Mouse (Mus musculus): Measurements from ENCODE around the gene Mylk. TPM values are rescaled to one million over a fixed set of nuclear protein-coding genes. Genes with fewer than 3 reads are reported as not detected.
A peak's percentile ranks its signal among the peaks of the same experiment; 100 is the strongest.

Gene Mylk
- polyA plus RNA-seq, 1 experiment from 2014 or later: 3.9 TPM

- peaks cover 16% of the 10 kb centered on the region for H3K27me3 ChIP-seq (ENCODE audit: low read depth, poor library complexity, severe bottlenecking)
- 78% methylated on average over 4 of the region's 4 CpGs for WGBS
- no peak overlapping the region for H3K4me3 ChIP-seq
- H3K4me1 ChIP-seq: peaks cover 42% of the 10 kb centered on the region
- peak overlapping the region; percentile 62; the same call in 1 of the 2 replicates for H3K27ac ChIP-seq
- H3K36me3 ChIP-seq: no peaks in the 10 kb centered on the region
- DNase-seq (ENCODE audit: low spot score): peak; percentile 53
- no peaks in the 10 kb centered on the region for H3K9me3 ChIP-seq (replicated peaks)
These were observed 4.5 kb downstream of the Mylk start for GRCm38 (mm10) chr16:34749536-34749935.

- H3K4me3 ChIP-seq: no peak overlapping the region
- peaks cover 31% of the 10 kb centered on the region for H3K4me1 ChIP-seq
- 91% methylated on average over 3 of the region's 3 CpGs for WGBS
These were observed 7.0 kb downstream of the Mylk start for GRCm38 (mm10) chr16:34752026-34752425.

DNA sequence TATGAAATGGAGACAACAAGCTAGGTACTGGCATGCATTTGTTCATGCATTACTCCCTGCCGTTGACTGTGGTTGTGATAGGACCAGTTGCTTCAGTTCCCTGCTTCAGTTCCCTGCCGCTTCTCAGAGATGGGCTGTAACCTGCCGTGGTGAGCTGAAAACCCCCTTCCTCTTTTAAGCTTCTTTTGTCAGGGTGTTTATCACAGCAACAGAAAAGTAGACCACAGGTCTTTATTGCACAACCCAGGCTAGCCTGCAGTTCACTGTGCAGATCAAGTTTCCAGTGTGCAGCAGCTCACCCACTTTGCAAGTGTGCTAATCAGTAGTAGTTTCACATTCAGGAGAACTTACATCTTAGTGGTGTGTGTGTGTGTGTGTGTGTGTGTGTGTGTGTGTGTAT is 8.0 kb downstream of the Mylk start:
- DNase-seq (ENCODE audit: low spot score): no peak
- Histone ChIP-seq H3K27me3 (ENCODE audit: low read depth, poor library complexity, severe bottlenecking) (no peaks in the 10 kb centered on the region), H3K36me3 (no peaks in the 10 kb centered on the region), H3K4me3 (no peak overlapping the region), H3K27ac (no peak overlapping the region), H3K4me1 (peaks cover 33% of the 10 kb centered on the region), H3K9me3 (replicated peaks) (no peaks in the 10 kb centered on the region)
- 92% methylated on average over 3 of the region's 3 CpGs for WGBS

More at GRCm38 (mm10) chr16:34752026-34752425, 7.0 kb downstream of the Mylk start:
- Histone ChIP-seq H3K36me3 (no peaks in the 10 kb centered on the region), H3K9me3 (replicated peaks) (no peaks in the 10 kb centered on the region), H3K27ac (no peak overlapping the region), H3K27me3 (ENCODE audit: low read depth, poor library complexity, severe bottlenecking) (peaks cover 2% of the 10 kb centered on the region)
- no peak for DNase-seq (ENCODE audit: low spot score)

DNA sequence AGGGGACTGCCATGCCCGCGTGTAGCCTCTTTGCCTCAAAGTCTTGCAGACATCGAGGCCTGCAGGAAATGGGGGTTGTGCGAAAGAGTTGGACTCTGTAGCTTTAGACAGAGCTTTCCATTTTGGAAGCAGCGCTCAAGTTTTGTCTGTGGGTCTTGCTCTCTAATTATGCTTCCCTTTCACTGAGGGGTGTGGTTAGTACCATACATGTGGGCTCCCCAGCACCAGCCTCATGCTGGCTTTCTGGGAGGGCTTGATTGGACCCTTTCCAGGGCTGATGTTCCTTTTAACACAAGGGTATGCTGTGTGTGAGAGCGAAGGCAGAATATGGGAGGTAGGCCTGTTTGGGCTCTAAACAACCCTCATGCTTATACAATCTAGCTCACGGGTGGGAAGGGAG is 12.0 kb downstream of the Mylk start:
- Histone ChIP-seq H3K27ac (no peak overlapping the region), H3K4me3 (no peak overlapping the region), H3K36me3 (no peaks in the 10 kb centered on the region), H3K9me3 (replicated peaks) (no peaks in the 10 kb centered on the region), H3K4me1 (peaks cover 9% of the 10 kb centered on the region), H3K27me3 (ENCODE audit: low read depth, poor library complexity, severe bottlenecking) (no peaks in the 10 kb centered on the region)
- WGBS: 88% methylated on average over 7 of the region's 7 CpGs
- DNase-seq (ENCODE audit: low spot score): no peak

DNA sequence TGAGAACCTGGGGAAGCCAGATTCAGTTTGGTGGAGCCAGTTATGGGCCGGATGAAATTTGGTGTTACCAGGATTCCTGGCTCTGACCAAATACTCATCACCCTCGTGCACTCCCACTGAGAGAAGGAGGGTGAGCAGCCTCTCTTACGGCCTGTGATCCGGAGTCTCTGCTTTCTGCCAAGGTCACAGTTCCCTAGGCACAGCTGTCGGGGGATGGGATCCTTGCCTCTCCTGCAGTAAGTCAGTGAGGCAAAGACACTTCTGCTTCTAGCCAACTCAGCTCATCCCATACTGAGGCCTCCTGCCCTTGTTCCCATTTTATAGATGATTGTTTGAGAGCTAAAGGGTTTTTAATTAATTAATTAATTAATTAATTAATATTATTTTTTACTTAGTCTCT is 13.2 kb downstream of the Mylk start:
- Histone ChIP-seq H3K27me3 (ENCODE audit: low read depth, poor library complexity, severe bottlenecking) (no peaks in the 10 kb centered on the region), H3K27ac (no peak overlapping the region), H3K4me3 (no peak overlapping the region), H3K36me3 (no peaks in the 10 kb centered on the region), H3K9me3 (replicated peaks) (no peaks in the 10 kb centered on the region), H3K4me1 (peaks cover 9% of the 10 kb centered on the region)
- WGBS: 62% methylated on average over 5 of the region's 5 CpGs
- DNase-seq (ENCODE audit: low spot score): no peak

DNA sequence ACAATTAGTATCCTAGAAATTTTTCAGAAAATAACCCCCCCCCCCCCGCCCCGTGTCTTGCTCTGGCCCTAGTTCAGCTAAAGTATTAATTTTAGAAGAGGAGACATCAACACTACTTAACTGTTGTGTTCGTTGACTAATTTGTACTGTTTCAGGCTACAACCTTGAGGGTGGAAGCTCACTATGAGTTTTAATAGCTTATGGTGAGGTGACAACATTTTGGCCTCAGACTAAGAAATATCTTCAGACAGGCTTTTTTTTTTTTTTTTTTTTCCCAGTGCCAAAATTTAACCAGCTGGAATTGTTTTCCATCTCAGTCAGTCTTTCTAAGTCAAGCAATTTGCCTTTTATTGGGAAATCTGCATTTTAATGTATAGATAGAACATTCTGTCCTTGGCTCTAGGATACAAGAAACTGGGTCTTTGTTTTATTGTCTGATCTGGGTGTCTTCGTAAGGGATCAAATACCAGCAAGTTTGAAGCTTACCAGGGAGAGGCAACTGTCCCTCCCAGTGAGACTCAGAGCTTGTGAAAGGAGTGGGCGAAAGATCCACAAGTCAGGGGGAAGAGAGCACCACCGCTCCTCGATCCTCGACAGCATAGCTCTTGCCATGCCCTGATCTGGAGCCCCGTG is 19.1 kb downstream of the Mylk start:
- Histone ChIP-seq H3K27me3 (ENCODE audit: low read depth, poor library complexity, severe bottlenecking) (no peaks in the 10 kb centered on the region), H3K4me1 (no peaks in the 10 kb centered on the region), H3K36me3 (no peaks in the 10 kb centered on the region), H3K9me3 (replicated peaks) (no peaks in the 10 kb centered on the region), H3K27ac (no peak overlapping the region), H3K4me3 (no peak overlapping the region)
- WGBS: 85% methylated on average over 9 of the region's 9 CpGs
- DNase-seq (ENCODE audit: low spot score): no peak

DNA sequence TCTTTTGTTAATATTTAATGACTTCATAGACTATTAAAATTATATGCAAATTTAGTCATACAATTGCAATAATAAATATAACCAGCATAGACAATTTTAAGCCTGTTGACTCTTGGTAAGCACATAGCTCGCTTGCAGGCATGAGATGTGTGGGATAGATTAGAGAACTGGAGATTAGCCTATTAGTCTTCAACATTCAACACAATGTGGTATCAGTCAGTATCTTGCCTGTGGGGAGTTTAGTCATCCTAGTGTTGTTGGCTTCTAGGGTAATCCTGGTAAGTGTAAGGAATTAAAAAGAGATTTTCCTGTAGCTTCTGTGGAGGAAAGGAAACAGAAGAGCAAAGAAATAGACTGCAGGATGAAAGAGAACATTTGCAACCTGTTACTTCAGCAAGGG is 20.7 kb downstream of the Mylk start:
- Histone ChIP-seq H3K9me3 (replicated peaks) (no peaks in the 10 kb centered on the region), H3K36me3 (no peaks in the 10 kb centered on the region), H3K27me3 (ENCODE audit: low read depth, poor library complexity, severe bottlenecking) (no peaks in the 10 kb centered on the region), H3K4me3 (no peak overlapping the region), H3K4me1 (no peaks in the 10 kb centered on the region), H3K27ac (no peak overlapping the region)
- whole genome bisulfite sequencing: 85% methylated on average over 1 of the region's 1 CpGs
- DNase-seq (ENCODE audit: low spot score): no peak

DNA sequence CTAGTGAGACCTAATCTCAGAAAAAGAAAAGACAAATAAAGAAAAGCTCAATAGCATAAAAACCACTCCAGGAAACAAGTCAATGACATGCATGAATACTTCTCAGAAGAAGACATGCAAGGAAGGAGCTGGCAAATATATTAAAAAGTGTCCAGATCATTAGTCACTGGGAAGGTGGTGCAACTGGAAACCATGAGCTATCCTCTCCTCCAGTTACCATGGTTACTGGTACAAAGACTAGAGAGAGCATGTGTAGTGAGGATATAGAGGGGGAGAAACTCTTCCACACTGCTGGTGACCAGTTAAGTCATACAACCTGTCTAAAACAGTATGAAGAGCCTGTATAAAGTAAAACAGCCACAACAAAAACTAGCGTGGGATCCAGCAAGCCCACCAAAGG is 21.2 kb downstream of the Mylk start:
- H3K4me1 ChIP-seq: no peaks in the 10 kb centered on the region
- H3K27me3 ChIP-seq (ENCODE audit: low read depth, poor library complexity, severe bottlenecking): no peaks in the 10 kb centered on the region
- 90% methylated on average over 1 of the region's 1 CpGs for WGBS

GRCm38 (mm10) chr16:34767443-34767842 is 22.4 kb downstream of the Mylk start:
- Histone ChIP-seq H3K9me3 (replicated peaks) (no peaks in the 10 kb centered on the region), H3K36me3 (no peaks in the 10 kb centered on the region), H3K4me1 (no peaks in the 10 kb centered on the region), H3K27ac (no peak overlapping the region), H3K4me3 (no peak overlapping the region), H3K27me3 (ENCODE audit: low read depth, poor library complexity, severe bottlenecking) (no peaks in the 10 kb centered on the region)
- no peak for DNase-seq (ENCODE audit: low spot score)
- 91% methylated on average over 2 of the region's 2 CpGs for WGBS

More for the DNA sequence above, 21.2 kb downstream of the Mylk start:
- H3K36me3 ChIP-seq: no peaks in the 10 kb centered on the region
- no peaks in the 10 kb centered on the region for H3K9me3 ChIP-seq (replicated peaks)
- H3K27ac ChIP-seq: no peak overlapping the region
- no peak overlapping the region for H3K4me3 ChIP-seq
- DNase-seq (ENCODE audit: low spot score): no peak

GRCm38 (mm10) chr16:34768436-34768835 is 23.4 kb downstream of the Mylk start:
- Histone ChIP-seq H3K27me3 (ENCODE audit: low read depth, poor library complexity, severe bottlenecking) (no peaks in the 10 kb centered on the region), H3K36me3 (no peaks in the 10 kb centered on the region), H3K4me1 (no peaks in the 10 kb centered on the region), H3K9me3 (replicated peaks) (no peaks in the 10 kb centered on the region), H3K27ac (no peak overlapping the region), H3K4me3 (no peak overlapping the region)
- 74% methylated on average over 4 of the region's 4 CpGs for WGBS
- DNase-seq (ENCODE audit: low spot score): no peak

GRCm38 (mm10) chr16:34770127-34770526 is 25.1 kb downstream of the Mylk start:
- no peaks in the 10 kb centered on the region for H3K4me1 ChIP-seq
- H3K27ac ChIP-seq: no peak overlapping the region
- no peak overlapping the region for H3K4me3 ChIP-seq
- no peaks in the 10 kb centered on the region for H3K36me3 ChIP-seq
- WGBS: 90% methylated on average over 4 of the region's 4 CpGs
- H3K9me3 ChIP-seq (replicated peaks): no peaks in the 10 kb centered on the region
- no peaks in the 10 kb centered on the region for H3K27me3 ChIP-seq (ENCODE audit: low read depth, poor library complexity, severe bottlenecking)
- DNase-seq (ENCODE audit: low spot score): no peak

DNA sequence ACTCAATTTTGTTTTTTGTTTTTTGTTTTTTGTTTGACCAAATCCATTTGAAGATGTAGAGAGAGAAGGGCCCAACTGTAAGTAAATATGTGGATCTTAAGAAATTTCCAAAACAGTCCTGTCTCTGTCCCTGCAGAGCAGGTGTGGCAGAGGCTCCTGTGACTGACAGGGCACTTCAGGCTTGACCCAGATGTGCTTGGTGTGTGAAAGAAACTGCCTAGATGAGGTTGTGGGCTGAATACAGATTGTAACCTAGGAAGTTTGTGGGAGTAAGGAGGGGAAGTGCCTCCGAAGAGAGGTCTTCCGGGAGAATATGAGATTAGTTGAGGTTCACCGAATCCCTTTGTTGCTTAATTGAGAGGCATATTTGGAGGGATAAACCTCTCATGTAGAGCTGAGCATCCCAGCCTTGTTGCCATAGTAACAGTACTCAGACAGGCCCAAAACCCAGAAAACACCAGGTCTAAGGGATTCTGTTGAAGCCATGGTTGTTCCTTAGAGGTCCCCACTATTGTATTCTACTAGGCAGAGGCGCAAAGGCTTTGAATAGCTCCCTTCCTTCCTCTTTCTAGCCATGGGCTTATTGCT is 27.5 kb downstream of the Mylk start:
- no peak for DNase-seq (ENCODE audit: low spot score)
- Histone ChIP-seq H3K27ac (no peak overlapping the region), H3K9me3 (replicated peaks) (no peaks in the 10 kb centered on the region), H3K4me1 (no peaks in the 10 kb centered on the region), H3K27me3 (ENCODE audit: low read depth, poor library complexity, severe bottlenecking) (no peaks in the 10 kb centered on the region), H3K4me3 (no peak overlapping the region), H3K36me3 (no peaks in the 10 kb centered on the region)
- WGBS: 92% methylated on average over 4 of the region's 4 CpGs

DNA sequence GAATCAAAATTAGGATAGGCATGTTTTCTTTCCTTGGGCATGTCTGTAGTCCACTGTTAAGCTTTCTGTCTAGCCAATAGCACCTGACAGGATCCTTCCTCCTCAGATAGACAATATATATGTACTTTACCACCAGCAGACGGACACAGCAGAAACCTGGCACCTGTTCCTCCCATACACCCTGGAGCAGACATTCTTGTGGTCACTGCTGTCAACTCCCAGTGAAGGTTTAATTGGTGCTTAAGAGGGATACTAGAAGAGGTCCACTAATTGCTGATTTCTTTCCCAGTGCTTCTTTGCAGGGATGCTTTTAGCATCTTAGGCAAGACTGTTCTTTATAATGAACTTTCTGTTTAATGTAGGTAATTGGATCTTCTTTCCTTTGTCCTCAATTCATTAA is 37.4 kb downstream of the Mylk start:
- no peaks in the 10 kb centered on the region for H3K36me3 ChIP-seq
- no peaks in the 10 kb centered on the region for H3K9me3 ChIP-seq (replicated peaks)
- H3K27ac ChIP-seq: no peak overlapping the region
- peaks cover 7% of the 10 kb centered on the region for H3K4me1 ChIP-seq
- H3K27me3 ChIP-seq (ENCODE audit: low read depth, poor library complexity, severe bottlenecking): no peaks in the 10 kb centered on the region
- no peak for DNase-seq (ENCODE audit: low spot score)
- no peak overlapping the region for H3K4me3 ChIP-seq
- whole genome bisulfite sequencing: 58% methylated on average over 1 of the region's 1 CpGs

GRCm38 (mm10) chr16:34783536-34783935 is 38.5 kb downstream of the Mylk start:
- Histone ChIP-seq H3K27me3 (ENCODE audit: low read depth, poor library complexity, severe bottlenecking) (no peaks in the 10 kb centered on the region), H3K9me3 (replicated peaks) (no peaks in the 10 kb centered on the region), H3K27ac (no peak overlapping the region), H3K4me3 (no peak overlapping the region), H3K36me3 (no peaks in the 10 kb centered on the region), H3K4me1 (peaks cover 7% of the 10 kb centered on the region)
- WGBS: 94% methylated on average over 5 of the region's 5 CpGs
- no peak for DNase-seq (ENCODE audit: low spot score)

Measured in limb, embryonic 10.5 days (tissue).